Mouse (Mus musculus) hindbrain, embryonic 14.5 days (tissue): ENCODE data around the gene Psat1. TPM values are rescaled to one million over a fixed set of nuclear protein-coding genes. Genes with fewer than 3 reads are reported as not detected.

Experiments used
- polyA plus RNA-seq: library from polyadenylated mRNA; unstranded; fragments of >200 nt; fragmentation: Nextera tagmentation; extraction: Ambion mirVana; gene quantifications from 2 replicates; pipeline ENCODE4 v1.2.1, GENCODE M21; 2014

Gene Psat1
- polyA plus RNA-seq, 1 experiment from 2014 or later: 87.7 TPM

Other genes starting within 250 kb of the Psat1 start
- 27.9 and 29.4 TPM in 2 replicates for gene Cep78, start 37.7 kb upstream of the Psat1 start, polyA plus RNA-seq
- 48.4 and 53.0 TPM in 2 replicates for gene Gnaq, start 185.5 kb upstream of the Psat1 start, polyA plus RNA-seq